Mouse (Mus musculus): Measurements from ENCODE around the gene Ndufb4.
"Not testable (repeated sequence)": the region's sequence is repeated elsewhere in the genome, so short reads cannot be mapped to it uniquely, and the experiment has no call there.

Ndufb4 gene

GRCm38 (mm10) chr16:37653731-37654657, at the start of gene Ndufb4:
Gene Ndufb4, minus strand, starts transcription at chr16:37654453.
- DNase-seq (ENCODE audit: low read depth, low spot score): peak; percentile 99
- no peaks in the 10 kb centered on the region for H3K27me3 ChIP-seq (ENCODE audit: control insufficient read depth, insufficient read depth, low read length, poor library complexity, severe bottlenecking)
- H3K36me3 ChIP-seq (ENCODE audit: control insufficient read depth, insufficient read depth, low read length, poor library complexity, severe bottlenecking): no peaks in the 10 kb centered on the region

- H3K36me3 ChIP-seq (ENCODE audit: control insufficient read depth, insufficient read depth, low read length, poor library complexity, severe bottlenecking): no peaks in the 10 kb centered on the region
- H3K27me3 ChIP-seq (ENCODE audit: control insufficient read depth, insufficient read depth, low read length, poor library complexity, severe bottlenecking): no peaks in the 10 kb centered on the region
- DNase-seq (ENCODE audit: low read depth, low spot score): peak; percentile 39
These were observed 49.6 kb upstream of the Ndufb4 start for GRCm38 (mm10) chr16:37703884-37704283.

GRCm38 (mm10) chr16:37700071-37700470, 45.8 kb upstream of the Ndufb4 start:
- DNase-seq (ENCODE audit: low read depth, low spot score); H3K36me3 ChIP-seq (ENCODE audit: control insufficient read depth, insufficient read depth, low read length, poor library complexity, severe bottlenecking); H3K27me3 ChIP-seq (ENCODE audit: control insufficient read depth, insufficient read depth, low read length, poor library complexity, severe bottlenecking): not testable (repeated sequence)

- Histone ChIP-seq H3K36me3 (ENCODE audit: control insufficient read depth, insufficient read depth, low read length, poor library complexity, severe bottlenecking) (no peaks in the 10 kb centered on the region), H3K27me3 (ENCODE audit: control insufficient read depth, insufficient read depth, low read length, poor library complexity, severe bottlenecking) (no peaks in the 10 kb centered on the region)
- no peak for DNase-seq (ENCODE audit: low read depth, low spot score)
These were observed 44.5 kb upstream of the Ndufb4 start for GRCm38 (mm10) chr16:37698767-37699166.

- DNase-seq (ENCODE audit: low read depth, low spot score): no peak
- H3K27me3 ChIP-seq (ENCODE audit: control insufficient read depth, insufficient read depth, low read length, poor library complexity, severe bottlenecking): no peaks in the 10 kb centered on the region
These were observed 43.0 kb upstream of the Ndufb4 start for GRCm38 (mm10) chr16:37697271-37697670.

GRCm38 (mm10) chr16:37690932-37691730, 36.9 kb upstream of the Ndufb4 start:
- H3K27me3 ChIP-seq (ENCODE audit: control insufficient read depth, insufficient read depth, low read length, poor library complexity, severe bottlenecking): no peaks in the 10 kb centered on the region
- peak; percentile 46 for DNase-seq (ENCODE audit: low read depth, low spot score)
- no peaks in the 10 kb centered on the region for H3K36me3 ChIP-seq (ENCODE audit: control insufficient read depth, insufficient read depth, low read length, poor library complexity, severe bottlenecking)

More at GRCm38 (mm10) chr16:37697271-37697670, 43.0 kb upstream of the Ndufb4 start:
- H3K36me3 ChIP-seq (ENCODE audit: control insufficient read depth, insufficient read depth, low read length, poor library complexity, severe bottlenecking): no peaks in the 10 kb centered on the region

GRCm38 (mm10) chr16:37690465-37690864, 36.2 kb upstream of the Ndufb4 start:
- no peak for DNase-seq (ENCODE audit: low read depth, low spot score)
- Histone ChIP-seq H3K27me3 (ENCODE audit: control insufficient read depth, insufficient read depth, low read length, poor library complexity, severe bottlenecking) (no peaks in the 10 kb centered on the region), H3K36me3 (ENCODE audit: control insufficient read depth, insufficient read depth, low read length, poor library complexity, severe bottlenecking) (no peaks in the 10 kb centered on the region)

- H3K36me3 ChIP-seq (ENCODE audit: control insufficient read depth, insufficient read depth, low read length, poor library complexity, severe bottlenecking): no peaks in the 10 kb centered on the region
- H3K27me3 ChIP-seq (ENCODE audit: control insufficient read depth, insufficient read depth, low read length, poor library complexity, severe bottlenecking): no peaks in the 10 kb centered on the region
These were observed 35.7 kb upstream of the Ndufb4 start for GRCm38 (mm10) chr16:37689934-37690333.

GRCm38 (mm10) chr16:37689251-37689926, 35.1 kb upstream of the Ndufb4 start:
- peak; percentile 88 for DNase-seq (ENCODE audit: low read depth, low spot score)
- Histone ChIP-seq H3K27me3 (ENCODE audit: control insufficient read depth, insufficient read depth, low read length, poor library complexity, severe bottlenecking) (no peaks in the 10 kb centered on the region), H3K36me3 (ENCODE audit: control insufficient read depth, insufficient read depth, low read length, poor library complexity, severe bottlenecking) (no peaks in the 10 kb centered on the region)

More at GRCm38 (mm10) chr16:37689934-37690333, 35.7 kb upstream of the Ndufb4 start:
- DNase-seq (ENCODE audit: low read depth, low spot score): no peak

- peak; percentile 56 for DNase-seq (ENCODE audit: low read depth, low spot score)
- no peaks in the 10 kb centered on the region for H3K27me3 ChIP-seq (ENCODE audit: control insufficient read depth, insufficient read depth, low read length, poor library complexity, severe bottlenecking)
- H3K36me3 ChIP-seq (ENCODE audit: control insufficient read depth, insufficient read depth, low read length, poor library complexity, severe bottlenecking): no peaks in the 10 kb centered on the region
These were observed 33.9 kb upstream of the Ndufb4 start for GRCm38 (mm10) chr16:37688181-37688580.

- no peaks in the 10 kb centered on the region for H3K36me3 ChIP-seq (ENCODE audit: control insufficient read depth, insufficient read depth, low read length, poor library complexity, severe bottlenecking)
- DNase-seq (ENCODE audit: low read depth, low spot score): no peak
- no peaks in the 10 kb centered on the region for H3K27me3 ChIP-seq (ENCODE audit: control insufficient read depth, insufficient read depth, low read length, poor library complexity, severe bottlenecking)
These were observed 33.2 kb upstream of the Ndufb4 start for GRCm38 (mm10) chr16:37687301-37687980.

GRCm38 (mm10) chr16:37686834-37687233, 32.6 kb upstream of the Ndufb4 start:
- Histone ChIP-seq H3K27me3 (ENCODE audit: control insufficient read depth, insufficient read depth, low read length, poor library complexity, severe bottlenecking) (no peaks in the 10 kb centered on the region), H3K36me3 (ENCODE audit: control insufficient read depth, insufficient read depth, low read length, poor library complexity, severe bottlenecking) (no peaks in the 10 kb centered on the region)
- no peak for DNase-seq (ENCODE audit: low read depth, low spot score)

GRCm38 (mm10) chr16:37685946-37686600, 31.8 kb upstream of the Ndufb4 start:
- no peaks in the 10 kb centered on the region for H3K36me3 ChIP-seq (ENCODE audit: control insufficient read depth, insufficient read depth, low read length, poor library complexity, severe bottlenecking)
- no peaks in the 10 kb centered on the region for H3K27me3 ChIP-seq (ENCODE audit: control insufficient read depth, insufficient read depth, low read length, poor library complexity, severe bottlenecking)
- no peak for DNase-seq (ENCODE audit: low read depth, low spot score)
